Mouse (Mus musculus) Muller cell, postnatal 12 days (primary cell): ENCODE results near the gene Plod2.
A peak's percentile ranks its signal among the peaks of the same experiment; 100 is the strongest.

Source experiments
- DNase-seq: peaks from one replicate; pipeline ENCODE4 v3.0.0-alpha.2; 2015; ENCODE audit errors: inconsistent ontology term

Gene Plod2

GRCm38 (mm10) chr9:92555006-92555958 lies 13.3 kb downstream of the Plod2 start:
- no peak for DNase-seq

GRCm38 (mm10) chr9:92559750-92560149 lies 17.7 kb downstream of the Plod2 start:
- DNase-seq: no peak

- DNase-seq: no peak
These were observed 19.0 kb downstream of the Plod2 start for GRCm38 (mm10) chr9:92560840-92561547.

GRCm38 (mm10) chr9:92562416-92562815 lies 20.4 kb downstream of the Plod2 start:
- no peak for DNase-seq

GRCm38 (mm10) chr9:92563306-92563705 lies 21.3 kb downstream of the Plod2 start:
- DNase-seq: no peak

- no peak for DNase-seq
These were observed 22.4 kb downstream of the Plod2 start for GRCm38 (mm10) chr9:92564391-92564790.

GRCm38 (mm10) chr9:92566234-92566633 lies 24.2 kb downstream of the Plod2 start:
- DNase-seq: no peak

- no peak for DNase-seq
These were observed 25.5 kb downstream of the Plod2 start for GRCm38 (mm10) chr9:92567474-92567873.

- no peak for DNase-seq
These were observed 26.8 kb downstream of the Plod2 start for GRCm38 (mm10) chr9:92568798-92569197.

GRCm38 (mm10) chr9:92572376-92573108 lies 30.5 kb downstream of the Plod2 start:
- no peak for DNase-seq

- DNase-seq: peak; percentile 88
These were observed 41.9 kb downstream of the Plod2 start for GRCm38 (mm10) chr9:92583876-92584275.

GRCm38 (mm10) chr9:92586025-92586424 lies 44.0 kb downstream of the Plod2 start:
- no peak for DNase-seq

- no peak for DNase-seq
These were observed 45.4 kb downstream of the Plod2 start for GRCm38 (mm10) chr9:92587391-92587790.

- no peak for DNase-seq
These were observed 46.2 kb downstream of the Plod2 start for GRCm38 (mm10) chr9:92588226-92588625.

- no peak for DNase-seq
These were observed 47.0 kb downstream of the Plod2 start for GRCm38 (mm10) chr9:92589021-92589420.

GRCm38 (mm10) chr9:92591482-92591881 lies 49.5 kb downstream of the Plod2 start:
- DNase-seq: no peak

- no peak for DNase-seq
These were observed 50.7 kb downstream of the Plod2 start for GRCm38 (mm10) chr9:92592757-92593156.

GRCm38 (mm10) chr9:92594491-92594890 lies 52.5 kb downstream of the Plod2 start:
- DNase-seq: no peak

- no peak for DNase-seq
These were observed 53.3 kb downstream of the Plod2 start for GRCm38 (mm10) chr9:92595296-92595695.

- DNase-seq: no peak
These were observed 55.0 kb downstream of the Plod2 start for GRCm38 (mm10) chr9:92596916-92597547.

GRCm38 (mm10) chr9:92597776-92598175 lies 55.8 kb downstream of the Plod2 start:
- no peak for DNase-seq
